Mouse (Mus musculus) testis, adult 2 months (tissue): Measurements from ENCODE around the gene Nupr1.

Source experiments
- CTCF ChIP-seq: fragments of 200-500 bp; IDR thresholded peaks from 2 replicates; pipeline ENCODE4 v1.5.1; 2012; ENCODE audit warnings: low read depth, mild to moderate bottlenecking, inconsistent platforms, low read length, moderate library complexity; ENCODE audit not compliant: control insufficient read depth, insufficient read depth, insufficient replicate concordance
- POLR2A ChIP-seq: fragments of 200-500 bp; IDR thresholded peaks from 2 replicates; pipeline ENCODE4 v1.6.1; 2012; ENCODE audit warnings: low read depth, mild to moderate bottlenecking, inconsistent platforms, low read length, moderate library complexity; ENCODE audit not compliant: control insufficient read depth

GRCm38 (mm10) chr7:126623381-126623780 lies 7.3 kb downstream of the Nupr1 start:
- TF ChIP-seq CTCF (no peak), POLR2A (no peak)
